ENCODE assay signal across 8 mouse cellular contexts in genomic region chr10:80494732-80495131, GRCm38 (mm10). TPM values are rescaled to one million over a fixed set of nuclear protein-coding genes. Genes with fewer than 3 reads are reported as not detected.
A peak's percentile ranks its signal among the peaks of the same experiment; 100 is the strongest.
DNase-seq lines count a peak whose midpoint lies in the region; ATAC-seq and TF ChIP-seq lines count a peak whose summit lies in the region.

Onecut3 (plus strand) TSS chr10:80494835.

- H3K4me3 ChIP-seq in C2C12 (ENCODE audit: insufficient read depth, poor library complexity, severe bottlenecking) = no peak within 1 kb of the TSS
- peak within 1 kb of the TSS; percentile 42 to 52; a peak in 3 of 4 replicates for H3K4me3 ChIP-seq in ES-E14 (ENCODE audit: insufficient read depth in 1 of 2, low read depth in 1 of 2, low read length in 2 of 2, poor library complexity in 1 of 2, severe bottlenecking in 1 of 2)
- H3K4me3 ChIP-seq in forebrain, embryonic 16.5 days (replicated peaks; ENCODE audit: low read length) = peak within 1 kb of the TSS; percentile 42
- H3K4me3 ChIP-seq in intestine, postnatal 0 days (ENCODE audit: low read depth, low read length) = peak within 1 kb of the TSS; percentile 35
- peak within 1 kb of the TSS; percentile 45 for H3K4me3 ChIP-seq in lung, embryonic 16.5 days (ENCODE audit: low read length)

- H3K79me3 ChIP-seq in C2C12 (ENCODE audit: low read depth) = no peaks in the 10 kb centered on the region

- no peaks in the 10 kb centered on the region for H3K79me2 ChIP-seq in C2C12 (ENCODE audit: control insufficient read depth, insufficient read depth)

- no peak for TF ChIP-seq CTCF in C2C12 (IDR thresholded peaks at IDR 0.05; ENCODE audit: control insufficient read depth, insufficient read depth, insufficient read length)
- TF ChIP-seq CTCF in intestine, postnatal 0 days (IDR thresholded peaks at IDR 0.05; ENCODE audit: low read depth) = peak; percentile 23; the same call in 1 of the 2 replicates

- no peak for DNase-seq in ES-E14 (ENCODE audit: low read depth, low spot score)
- DNase-seq in splenic B cell, adult 2 months (ENCODE audit: low read depth, low spot score) = peak; percentile 51
- DNase-seq in layer of hippocampus, adult 11-12 months (ENCODE audit: low spot score) = no peak
- no peak for DNase-seq in layer of hippocampus, postnatal 36 days

- peak; percentile 61; the same call in 1 of the 2 replicates for ATAC-seq in forebrain, embryonic 16.5 days
- no peak for ATAC-seq in intestine, postnatal 0 days
- peak; percentile 29; the same call in 1 of the 2 replicates for ATAC-seq in lung, embryonic 16.5 days (ENCODE audit: low read depth)

- H3K4me2 ChIP-seq in forebrain, embryonic 16.5 days (ENCODE audit: low read length) = peak within 1 kb of the TSS; percentile 60
- peak within 1 kb of the TSS; percentile 62 for H3K4me2 ChIP-seq in intestine, postnatal 0 days (replicated peaks; ENCODE audit: low read depth)
- H3K4me2 ChIP-seq in lung, embryonic 16.5 days (ENCODE audit: low read depth, low read length) = peak within 1 kb of the TSS; percentile 70

- H3ac ChIP-seq in C2C12 (ENCODE audit: control insufficient read depth, insufficient read length, low read depth) = peak within 1 kb of the TSS; percentile 49

- WGBS in forebrain, embryonic 16.5 days = under 1% methylated on average over 34 of the region's 42 CpGs
- under 1% methylated on average over 27 of the region's 42 CpGs for WGBS in intestine, postnatal 0 days
- WGBS in lung, embryonic 16.5 days = under 1% methylated on average over 31 of the region's 42 CpGs

- H3K36me3 ChIP-seq in C2C12 (ENCODE audit: control insufficient read depth, insufficient read depth) (no peaks in the 10 kb centered on the region), ES-E14 (ENCODE audit: control insufficient read depth, insufficient read depth, low read length, poor library complexity, severe bottlenecking) (no peaks in the 10 kb centered on the region)
- no peaks in the 10 kb centered on the region for H3K36me3 ChIP-seq in forebrain, embryonic 16.5 days (ENCODE audit: control insufficient read depth, insufficient read depth)
- no peaks in the 10 kb centered on the region for H3K36me3 ChIP-seq in intestine, postnatal 0 days (ENCODE audit: control insufficient read depth, insufficient read depth)
- H3K36me3 ChIP-seq in lung, embryonic 16.5 days (ENCODE audit: control insufficient read depth, insufficient read depth, low read length) = no peaks in the 10 kb centered on the region
- H3K36me3 ChIP-seq in splenic B cell, adult 2 months (ENCODE audit: control insufficient read depth, insufficient read depth, low read length, poor library complexity, severe bottlenecking) = no peaks in the 10 kb centered on the region

- H3K9me3 ChIP-seq in ES-E14 (ENCODE audit: control insufficient read depth, insufficient read depth, low read depth, low read length) = no peaks in the 10 kb centered on the region
- no peaks in the 10 kb centered on the region for H3K9me3 ChIP-seq in forebrain, embryonic 16.5 days (ENCODE audit: control insufficient read depth, low read length)
- no peaks in the 10 kb centered on the region for H3K9me3 ChIP-seq in intestine, postnatal 0 days (ENCODE audit: control insufficient read depth)
- H3K9me3 ChIP-seq in lung, embryonic 16.5 days (ENCODE audit: control insufficient read depth, low read length) = no peaks in the 10 kb centered on the region

- in situ Hi-C loops in ES-E14 (cut with MboI; ENCODE audit: low sequenced_read_pairs in 2 of 2, unreplicated experiment in 2 of 2) = no loop called here

- H3K9ac ChIP-seq in ES-E14 (ENCODE audit: insufficient read depth, low read depth, low read length, poor library complexity, severe bottlenecking) = peak within 1 kb of the TSS; percentile 11; the same call in 1 of the 2 replicates
- H3K9ac ChIP-seq in forebrain, embryonic 16.5 days (replicated peaks; ENCODE audit: low read depth, low read length) = peak within 1 kb of the TSS; percentile 31
- no peak within 1 kb of the TSS for H3K9ac ChIP-seq in intestine, postnatal 0 days (ENCODE audit: low read depth, low read length)
- peak within 1 kb of the TSS; percentile 26; the same call in 1 of the 2 replicates for H3K9ac ChIP-seq in lung, embryonic 16.5 days (ENCODE audit: low read length)

- H3K4me1 ChIP-seq in ES-E14 (ENCODE audit: control insufficient read depth in 2 of 2, insufficient read depth in 2 of 2, low read length in 2 of 2, poor library complexity in 1 of 2) = peaks cover 0 to 7% of the 10 kb centered on the region in 2 experiments; a peak in 1 of 4 replicates
- peaks cover 18% of the 10 kb centered on the region for H3K4me1 ChIP-seq in forebrain, embryonic 16.5 days (replicated peaks; ENCODE audit: control insufficient read depth, insufficient read depth, low read length)
- no peaks in the 10 kb centered on the region for H3K4me1 ChIP-seq in intestine, postnatal 0 days (replicated peaks; ENCODE audit: control insufficient read depth, insufficient read depth, low read length)
- H3K4me1 ChIP-seq in lung, embryonic 16.5 days (replicated peaks; ENCODE audit: control insufficient read depth, insufficient read depth, low read length) = peaks cover 20% of the 10 kb centered on the region

- peaks cover 97% of the 10 kb centered on the region for H3K27me3 ChIP-seq in C2C12 (ENCODE audit: control insufficient read depth, insufficient read depth, insufficient read length)
- H3K27me3 ChIP-seq in forebrain, embryonic 16.5 days (replicated peaks; ENCODE audit: control insufficient read depth, insufficient read depth, low read length) = peaks cover 90% of the 10 kb centered on the region
- peaks cover 97% of the 10 kb centered on the region for H3K27me3 ChIP-seq in intestine, postnatal 0 days (replicated peaks; ENCODE audit: control insufficient read depth, insufficient read depth, low read length)
- peaks cover 98% of the 10 kb centered on the region for H3K27me3 ChIP-seq in lung, embryonic 16.5 days (ENCODE audit: control insufficient read depth, insufficient read depth, low read depth, low read length)
- peaks cover 1% of the 10 kb centered on the region; the same call in 1 of the 2 replicates for H3K27me3 ChIP-seq in splenic B cell, adult 2 months (ENCODE audit: control insufficient read depth, insufficient read depth, low read length, poor library complexity, severe bottlenecking)

- no peak within 1 kb of the TSS for H3K27ac ChIP-seq in ES-E14 (ENCODE audit: insufficient read depth, low read depth, low read length, poor library complexity, severe bottlenecking)
- no peak within 1 kb of the TSS for H3K27ac ChIP-seq in forebrain, embryonic 16.5 days (ENCODE audit: low read length)
- H3K27ac ChIP-seq in intestine, postnatal 0 days (ENCODE audit: low read depth, low read length) = no peak within 1 kb of the TSS; the same call in 1 of the 2 replicates
- no peak within 1 kb of the TSS for H3K27ac ChIP-seq in lung, embryonic 16.5 days (ENCODE audit: low read length)

TF ChIP-seq in C2C12, 6 proteins besides CTCF, POLR2A, EP300 and RAD21:
- TF ChIP-seq MYOG (IDR thresholded peaks at IDR 0.05; ENCODE audit: control insufficient read depth, extremely low read depth, insufficient read length) = no peak
- TF ChIP-seq MYOD1 (IDR thresholded peaks at IDR 0.05; ENCODE audit: control insufficient read depth, insufficient read length, low read depth) = no peak
- no peak for TF ChIP-seq USF1 (IDR thresholded peaks at IDR 0.05; ENCODE audit: low read depth)
- no peak for TF ChIP-seq FOSL1 (IDR thresholded peaks at IDR 0.05; ENCODE audit: insufficient read depth, low read length, poor library complexity, severe bottlenecking)
- TF ChIP-seq CEBPB (IDR thresholded peaks at IDR 0.05; ENCODE audit: low read depth) = no peak
- no peak for TF ChIP-seq MAX (IDR thresholded peaks at IDR 0.05)

TF ChIP-seq in ES-E14, 5 proteins besides CTCF, POLR2A, EP300 and RAD21:
- TF ChIP-seq ZC3H11A (IDR thresholded peaks at IDR 0.05; ENCODE audit: borderline replicate concordance, low read depth, low read length) (no peak), ZNF384 (IDR thresholded peaks at IDR 0.05; ENCODE audit: low read depth, low read length) (no peak), HCFC1 (IDR thresholded peaks at IDR 0.05; ENCODE audit: borderline replicate concordance, insufficient read depth, low read length) (no peak), CHD2 (IDR thresholded peaks at IDR 0.05; ENCODE audit: low read depth, low read length) (no peak), MAFK (IDR thresholded peaks at IDR 0.05; ENCODE audit: insufficient read depth, low read depth, low read length) (no peak)
TF ChIP-seq in ES-E14: peak in this region for 0.

RNA-seq across cellular contexts. Expression of gene Onecut3, which starts in this region (rescaled TPM):
- polyA plus RNA-seq in C2C12 (2012; fragmentation: generic; extraction: Trizol) = not detected
- total RNA-seq in ES-E14 (2012; rRNA removed) = not detected in 2 replicates
- polyA plus RNA-seq in forebrain, embryonic 16.5 days (2015; fragmentation: Nextera tagmentation; extraction: Ambion mirVana) = 0.07 and 0.46 TPM in 2 replicates
- 0.05 and 0.09 TPM in 2 replicates for polyA plus RNA-seq in intestine, postnatal 0 days (2015; fragmentation: Nextera tagmentation; extraction: Ambion mirVana)
- not detected in 2 replicates for polyA plus RNA-seq in lung, embryonic 16.5 days (2015; fragmentation: Nextera tagmentation; extraction: Ambion mirVana)
- total RNA-seq in layer of hippocampus, postnatal 36 days (2021) = under 1 TPM in 1 of 2 experiments, not detected in 1; 0.08 TPM

Comparison
In these comparisons a context has a peak if more than half of its experiments do, and no peak if none do; other contexts are left out.
1. Peak in ATAC-seq, H3K4me3 ChIP-seq, H3K9ac ChIP-seq and H3K4me2 ChIP-seq in forebrain, embryonic 16.5 days; RNA of the gene not detected or under 1 TPM.
2. Peak in ATAC-seq, H3K4me3 ChIP-seq, H3K9ac ChIP-seq and H3K4me2 ChIP-seq in lung, embryonic 16.5 days; RNA of the gene not detected or under 1 TPM.